10 mouse cellular contexts compared by ENCODE assay signal in the genomic region with DNA sequence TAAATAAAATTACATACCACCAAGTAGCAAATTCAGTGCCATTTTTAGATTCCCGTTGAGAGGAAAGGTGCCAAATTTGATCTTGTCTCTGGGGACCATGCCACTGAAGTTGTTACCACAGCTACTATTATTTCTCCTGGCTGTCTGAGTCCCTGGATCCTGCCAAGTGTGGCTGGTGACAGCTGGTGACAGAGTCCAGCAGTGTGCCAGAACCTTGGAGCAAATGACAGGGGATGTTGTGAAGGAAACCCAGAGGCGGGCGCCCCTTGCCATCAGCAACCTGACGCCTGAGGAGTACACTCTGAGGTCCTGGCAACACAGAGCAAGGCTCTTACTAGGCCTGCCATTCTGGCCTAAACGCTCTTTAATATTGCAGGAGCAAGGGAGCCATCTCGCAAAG.
DNase-seq lines count a peak whose midpoint lies in the region; ATAC-seq lines count a peak whose summit lies in the region.
"Had no signal": no experiment of that assay in that cellular context is flagged by ENCODE, and none has a peak within 500 bp of the region (broad histone marks: within the 10 kb centered on the region; RNA-seq: fewer than 3 reads in every experiment).

No protein-coding gene starts in this region.

- 51% methylated on average over 6 of the region's 6 CpGs for WGBS in forebrain, embryonic 14.5 days
- 83% methylated on average over 6 of the region's 6 CpGs for WGBS in forebrain, embryonic 12.5 days
- WGBS in neural tube, embryonic 14.5 days = 60% methylated on average over 6 of the region's 6 CpGs

- H3K4me3 ChIP-seq in forebrain, embryonic 14.5 days (ENCODE audit: low read depth, low read length) = no peak overlapping the region
- no peak overlapping the region for H3K4me3 ChIP-seq in forebrain, embryonic 12.5 days (replicated peaks)
- H3K4me3 ChIP-seq in neural tube, embryonic 14.5 days (ENCODE audit: low read depth, low read length) = no peak overlapping the region
- H3K4me3 ChIP-seq: neural tube, embryonic 12.5 days had no signal

- H3K4me1 ChIP-seq in forebrain, embryonic 14.5 days (ENCODE audit: control insufficient read depth, insufficient read depth, low read length) = peaks cover 9% of the 10 kb centered on the region; the same call in 1 of the 2 replicates
- H3K4me1 ChIP-seq in forebrain, embryonic 12.5 days = peaks cover 14% of the 10 kb centered on the region
- no peaks in the 10 kb centered on the region for H3K4me1 ChIP-seq in neural tube, embryonic 14.5 days (ENCODE audit: control insufficient read depth, insufficient read depth, low read length)
- H3K4me1 ChIP-seq: neural tube, embryonic 12.5 days had no signal

- no peaks in the 10 kb centered on the region for H3K27me3 ChIP-seq in forebrain, embryonic 14.5 days (replicated peaks; ENCODE audit: control insufficient read depth, insufficient read depth, low read length)
- no peaks in the 10 kb centered on the region for H3K27me3 ChIP-seq in forebrain, embryonic 12.5 days
- H3K27me3 ChIP-seq in neural tube, embryonic 14.5 days (ENCODE audit: control insufficient read depth, insufficient read depth, low read length) = no peaks in the 10 kb centered on the region
- H3K27me3 ChIP-seq: CH12.LX; neural tube, embryonic 12.5 days had no signal

- DNase-seq in forebrain, embryonic 14.5 days (ENCODE audit: low spot score) = peak; percentile 87
- peak; percentile 84 for DNase-seq in gastrocnemius, postnatal 25 days
- DNase-seq in layer of hippocampus, adult 11-12 months (ENCODE audit: low spot score) = peak; percentile 63
- no peak for DNase-seq in retina, postnatal 1 day
- DNase-seq in spleen, postnatal 10 days (ENCODE audit: low spot score in 2 of 2) = no peak

- no peak overlapping the region for H3K4me2 ChIP-seq in forebrain, embryonic 14.5 days (ENCODE audit: low read length)
- H3K4me2 ChIP-seq in forebrain, embryonic 12.5 days = no peak overlapping the region
- H3K4me2 ChIP-seq in neural tube, embryonic 14.5 days (ENCODE audit: low read depth, low read length) = no peak overlapping the region
- H3K4me2 ChIP-seq: neural tube, embryonic 12.5 days had no signal

- peak overlapping the region; percentile 56 for H3K27ac ChIP-seq in forebrain, embryonic 14.5 days (ENCODE audit: low read depth, low read length)
- no peak overlapping the region; the same call in 1 of the 2 replicates for H3K27ac ChIP-seq in forebrain, embryonic 12.5 days
- H3K27ac ChIP-seq in neural tube, embryonic 14.5 days (ENCODE audit: low read depth, low read length) = no peak overlapping the region; the same call in 1 of the 2 replicates
- H3K27ac ChIP-seq: neural tube, embryonic 12.5 days had no signal

- H3K9ac ChIP-seq in forebrain, embryonic 14.5 days (ENCODE audit: low read length) = no peak overlapping the region
- no peak overlapping the region for H3K9ac ChIP-seq in forebrain, embryonic 12.5 days
- H3K9ac ChIP-seq in neural tube, embryonic 14.5 days (replicated peaks; ENCODE audit: low read depth, low read length) = no peak overlapping the region
- H3K9ac ChIP-seq: neural tube, embryonic 12.5 days had no signal

- H3K9me3 ChIP-seq in forebrain, embryonic 14.5 days (replicated peaks; ENCODE audit: control insufficient read depth, low read length) = no peaks in the 10 kb centered on the region
- no peaks in the 10 kb centered on the region for H3K9me3 ChIP-seq in forebrain, embryonic 12.5 days
- no peaks in the 10 kb centered on the region for H3K9me3 ChIP-seq in neural tube, embryonic 14.5 days (ENCODE audit: control insufficient read depth, low read length)
- H3K9me3 ChIP-seq: neural tube, embryonic 12.5 days had no signal

- no peaks in the 10 kb centered on the region for H3K36me3 ChIP-seq in forebrain, embryonic 14.5 days (ENCODE audit: control insufficient read depth, insufficient read depth, low read length)
- H3K36me3 ChIP-seq in forebrain, embryonic 12.5 days (replicated peaks) = no peaks in the 10 kb centered on the region
- no peaks in the 10 kb centered on the region for H3K36me3 ChIP-seq in neural tube, embryonic 14.5 days (ENCODE audit: control insufficient read depth, insufficient read depth, low read length)
- H3K36me3 ChIP-seq: neural tube, embryonic 12.5 days had no signal

- peak; percentile 90 for ATAC-seq in forebrain, embryonic 14.5 days
- ATAC-seq in forebrain, embryonic 12.5 days (ENCODE audit: low FRiP score) = no peak
- peak; percentile 62; the same call in 1 of the 2 replicates for ATAC-seq in neural tube, embryonic 14.5 days (ENCODE audit: low read depth)
- no peak for ATAC-seq in megakaryocyte, adult 5-6 weeks (ENCODE audit: poor library complexity, severe bottlenecking)

Comparison
In these comparisons a context has a peak if more than half of its experiments do, and no peak if none do; other contexts are left out.
1. ATAC-seq: peak in forebrain, embryonic 14.5 days (single experiment) and neural tube, embryonic 14.5 days (single experiment); none in forebrain, embryonic 12.5 days (single experiment) and megakaryocyte, adult 5-6 weeks (single experiment).
2. DNase-seq: peak in forebrain, embryonic 14.5 days (single experiment), gastrocnemius, postnatal 25 days (single experiment) and layer of hippocampus, adult 11-12 months (single experiment); none in retina, postnatal 1 day (single experiment) and spleen, postnatal 10 days (0 of 2).